11 mouse cellular contexts compared by ENCODE assay signal in genomic region chr2:173730444-173730966, GRCm38 (mm10). TPM values are rescaled to one million over a fixed set of nuclear protein-coding genes. Genes with fewer than 3 reads are reported as not detected.
DNase-seq lines count a peak whose midpoint lies in the region; ATAC-seq lines count a peak whose summit lies in the region.
"Had no signal": no experiment of that assay in that cellular context is flagged by ENCODE, and none has a peak within 500 bp of the region (broad histone marks: within the 10 kb centered on the region; RNA-seq: fewer than 3 reads in every experiment).

No protein-coding gene starts in this region.

- H3K4me1 ChIP-seq in forebrain, embryonic 10.5 days: peaks cover 30% of the 10 kb centered on the region
- 0 out of 2 replicates have a peak, but pooled peaks cover 8% of the 10 kb centered on the region for H3K4me1 ChIP-seq in stomach, embryonic 16.5 days (ENCODE audit: control insufficient read depth, insufficient read depth, low read length)

- 4% methylated on average over 9 of the region's 9 CpGs for WGBS in forebrain, embryonic 10.5 days
- 14% methylated on average over 9 of the region's 9 CpGs for WGBS in stomach, embryonic 16.5 days

- no peaks in the 10 kb centered on the region for H3K27me3 ChIP-seq in forebrain, embryonic 10.5 days (ENCODE audit: poor library complexity, severe bottlenecking)
- H3K27me3 ChIP-seq in stomach, embryonic 16.5 days (ENCODE audit: control insufficient read depth, insufficient read depth, low read length): no peaks in the 10 kb centered on the region

- peak; percentile 54; the same call in 1 of the 2 replicates for ATAC-seq in stomach, embryonic 16.5 days (ENCODE audit: insufficient read depth, low FRiP score)

- 0 out of 2 replicates have a peak overlapping the region, but pooled peaks have one; percentile 6 for H3K4me2 ChIP-seq in stomach, embryonic 16.5 days (ENCODE audit: low read depth, low read length)

- peak; percentile 57 to 74 for DNase-seq in right cerebral cortex, postnatal 10 days (ENCODE audit: low spot score in 2 of 2)
- no peak for DNase-seq in right cerebral cortex, postnatal 25 days
- peak; percentile 71 for DNase-seq in forebrain, embryonic 10.5 days (ENCODE audit: extremely low spot score, low spot score)
- DNase-seq in mesoderm, embryonic 11.5 days (ENCODE audit: low read depth, low spot score): peak; percentile 79
- DNase-seq in gastrocnemius, postnatal 36 days: no peak
- DNase-seq in testis, postnatal 14 days (ENCODE audit: low spot score): no peak
- no peak for DNase-seq in thymus, adult 18-20 months

- peak overlapping the region; percentile 19 for H3K4me3 ChIP-seq in forebrain, embryonic 10.5 days
- no peak overlapping the region for H3K4me3 ChIP-seq in stomach, embryonic 16.5 days (replicated peaks; ENCODE audit: low read length)

- intact Hi-C loops in gastrocnemius, postnatal 36 days (cut with DNase I): no loop called here

- H3K36me3 ChIP-seq in forebrain, embryonic 10.5 days (replicated peaks): no peaks in the 10 kb centered on the region
- no peaks in the 10 kb centered on the region for H3K36me3 ChIP-seq in stomach, embryonic 16.5 days (ENCODE audit: control insufficient read depth, insufficient read depth, low read length)

- no peak overlapping the region for H3K9ac ChIP-seq in stomach, embryonic 16.5 days (ENCODE audit: low read length)

- peak overlapping the region; percentile 76 for H3K27ac ChIP-seq in forebrain, embryonic 10.5 days
- H3K27ac ChIP-seq in stomach, embryonic 16.5 days (ENCODE audit: low read length): no peak overlapping the region

- H3K9me3 ChIP-seq in forebrain, embryonic 10.5 days: no peaks in the 10 kb centered on the region
- H3K9me3 ChIP-seq in stomach, embryonic 16.5 days (replicated peaks; ENCODE audit: control insufficient read depth, low read length): no peaks in the 10 kb centered on the region

RNA-seq across cellular contexts. Expression of gene Vapb, which starts 6.8 kb away (rescaled TPM):
- polyA plus RNA-seq in forebrain, embryonic 10.5 days (2016; fragmentation: Nextera tagmentation; extraction: Ambion mirVana): 8.8 and 10.2 TPM in 2 replicates
- 19.7 and 20.7 TPM in 2 replicates for polyA plus RNA-seq in stomach, embryonic 16.5 days (2015; fragmentation: Nextera tagmentation; extraction: Ambion mirVana)
- 100 to 1,000 TPM; 137 to 148 TPM for total RNA-seq in gastrocnemius, postnatal 36 days (2021)

RNA-seq across cellular contexts. Expression of gene 1700010B08Rik, which starts 11.3 kb away (rescaled TPM):
- not detected in 2 replicates for polyA plus RNA-seq in forebrain, embryonic 10.5 days (2016; fragmentation: Nextera tagmentation; extraction: Ambion mirVana)
- not detected in 2 replicates for polyA plus RNA-seq in stomach, embryonic 16.5 days (2015; fragmentation: Nextera tagmentation; extraction: Ambion mirVana)
- not detected for total RNA-seq in gastrocnemius, postnatal 36 days (2021)
- total RNA-seq: adrenal gland, adult 18-20 months; left cerebral cortex, postnatal 14 days had no signal
- polyA plus RNA-seq: frontal cortex, adult 2 months had no signal

Comparison
In these comparisons a context has a peak if more than half of its experiments do, and no peak if none do; other contexts are left out.
1. DNase-seq: peak in right cerebral cortex, postnatal 10 days (2 of 2), forebrain, embryonic 10.5 days (single experiment) and mesoderm, embryonic 11.5 days (single experiment); none in right cerebral cortex, postnatal 25 days (single experiment), gastrocnemius, postnatal 36 days (0 of 2), testis, postnatal 14 days (single experiment) and thymus, adult 18-20 months (0 of 2).